Mouse (Mus musculus) G1E (cell line): ENCODE data around the gene Sorcs1. TPM values are rescaled to one million over a fixed set of nuclear protein-coding genes. Genes with fewer than 3 reads are reported as not detected.

ENCODE experiments used
- ATAC-seq: 2 replicates; pipeline ENCODE4 v1.8.0; 2016; ENCODE audit warnings: mild to moderate bottlenecking; ENCODE audit not compliant: insufficient number of reproducible peaks, poor library complexity, low FRiP score, severe bottlenecking; ENCODE audit errors: extremely low read depth
- DNase-seq: peaks from one replicate; pipeline ENCODE4 v3.0.0; 2012; ENCODE audit warnings: low spot score
- H3K27me3 ChIP-seq: 2 replicates; pipeline ENCODE4 v1.6.1; 2012; ENCODE audit warnings: mild to moderate bottlenecking, low read length, inconsistent platforms; ENCODE audit not compliant: insufficient read depth
- H3K36me3 ChIP-seq: replicated peaks from 2 replicates; pipeline ENCODE3; 2012; ENCODE audit warnings: mild to moderate bottlenecking, inconsistent platforms
- H3K4me1 ChIP-seq: 2 replicates; pipeline ENCODE4 v1.6.1; 2012; ENCODE audit warnings: low read depth, low read length, inconsistent platforms, mixed read lengths; ENCODE audit not compliant: insufficient read depth
- H3K4me3 ChIP-seq: 2 replicates; pipeline ENCODE4 v1.5.1; 2012; ENCODE audit warnings: low read depth, mild to moderate bottlenecking, inconsistent platforms, low read length, moderate library complexity, mixed read lengths
- H3K9me3 ChIP-seq: replicated peaks from 2 replicates; pipeline ENCODE4 v1.6.1; 2012; ENCODE audit warnings: inconsistent platforms
- CTCF ChIP-seq: IDR thresholded peaks from 2 replicates; pipeline ENCODE4 v1.5.1; 2012; ENCODE audit warnings: low read depth, low read length, inconsistent platforms, mixed read lengths
- GATA1 ChIP-seq: IDR thresholded peaks from 2 replicates; pipeline ENCODE4 v1.6.1; 2012; ENCODE audit warnings: borderline replicate concordance, low read length, inconsistent platforms, mixed read lengths
- GATA2 ChIP-seq: IDR thresholded peaks from 2 replicates; pipeline ENCODE4 v1.6.1; 2012; ENCODE audit warnings: low read depth, low read length, inconsistent platforms, borderline replicate concordance
- POLR2AphosphoS5 ChIP-seq: IDR thresholded peaks from 2 replicates; pipeline ENCODE4 v1.6.1; 2012; ENCODE audit warnings: low read depth, low read length, inconsistent platforms; ENCODE audit not compliant: insufficient replicate concordance
- TAL1 ChIP-seq: conservative IDR thresholded peaks from 2 replicates; pipeline ENCODE4 v1.6.1; 2012; ENCODE audit warnings: low read depth, low read length, inconsistent platforms, mixed read lengths
- polyA plus RNA-seq: library from polyadenylated mRNA; stranded (reverse); fragments of >175 nt; gene quantifications from 2 replicates; pipeline ENCODE4 v1.2.3, GENCODE M21; 2012
- total RNA-seq, 2 experiments: library from RNA; stranded (forward) in 1 of 2; stranded (reverse) in 1 of 2; fragments of 200-1000 nt in 1 of 2; fragments of >200 nt in 1 of 2; fragmentation: Nextera tagmentation in 1 of 2; gene quantifications; 2 replicates each; pipeline ENCODE4 v1.2.3; 2014 to 2017

Gene Sorcs1
- total and polyA plus RNA-seq, 3 experiments = under 0.01 TPM; not detected in 2

DNA sequence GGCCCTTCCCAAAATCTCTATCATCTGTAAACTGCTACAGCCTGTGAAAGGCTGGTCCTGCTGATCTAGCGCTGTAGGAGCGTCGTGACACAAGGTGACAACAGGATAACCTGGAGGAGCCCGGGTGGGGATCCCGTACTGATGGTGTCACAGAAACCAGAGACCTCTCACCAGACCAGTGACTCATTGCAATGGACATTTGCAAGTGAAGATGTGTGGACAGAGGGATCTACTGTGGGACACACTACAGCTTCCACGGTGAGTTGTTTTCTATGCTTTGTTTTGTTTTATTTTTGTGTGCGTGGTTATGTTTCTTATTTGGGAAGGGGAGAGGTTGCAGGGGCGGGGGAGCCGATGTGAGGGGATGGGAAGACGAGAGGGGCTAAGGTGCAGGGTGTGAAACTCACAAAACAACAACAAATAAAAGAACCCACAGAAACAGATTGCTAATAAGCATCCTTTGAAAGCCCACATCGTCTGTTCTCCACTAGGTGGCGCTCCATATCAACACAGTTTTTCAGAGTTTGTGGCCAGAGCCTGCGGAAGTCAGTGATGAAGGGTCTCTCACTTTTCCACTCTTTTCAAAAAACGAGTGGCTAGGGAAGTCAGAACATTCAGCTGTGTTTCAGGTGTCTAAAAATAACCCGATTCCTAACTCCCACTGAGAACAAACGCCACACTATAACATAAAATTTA lies 419.6 kb downstream of the Sorcs1 start:
- H3K27me3 ChIP-seq = no peaks in the 10 kb centered on the region
- DNase-seq (no peak), ATAC-seq (no peak)
- H3K9me3 ChIP-seq = 0 out of 2 replicates have a peak, but pooled peaks cover 4% of the 10 kb centered on the region
- H3K4me1 ChIP-seq = no peaks in the 10 kb centered on the region
- no peaks in the 10 kb centered on the region for H3K36me3 ChIP-seq
- no peak overlapping the region for H3K4me3 ChIP-seq
- TF ChIP-seq POLR2AphosphoS5 (no peak), CTCF (peak; percentile 34)

DNA sequence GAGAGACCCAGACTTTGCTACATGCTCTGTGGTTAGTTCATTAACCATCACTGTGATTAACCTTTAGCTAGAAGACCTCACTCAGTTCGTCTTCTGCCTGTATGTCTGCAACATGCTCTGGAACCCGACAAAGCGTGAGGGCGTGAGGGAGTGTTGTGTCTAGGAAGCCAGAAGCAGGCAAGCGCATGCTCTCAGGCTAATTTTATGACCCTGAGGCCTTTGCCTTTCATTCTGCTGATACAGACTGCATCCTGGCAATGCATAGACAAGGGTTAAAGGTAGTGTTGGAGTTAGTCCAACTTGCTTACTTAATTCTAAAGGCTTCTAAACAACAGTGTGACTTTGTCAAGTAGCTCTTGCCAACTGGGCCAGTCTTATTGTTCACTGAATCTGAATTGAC lies 458.0 kb downstream of the Sorcs1 start:
- Histone ChIP-seq H3K36me3 (no peaks in the 10 kb centered on the region), H3K9me3 (peaks cover 3% of the 10 kb centered on the region), H3K27me3 (no peaks in the 10 kb centered on the region), H3K4me1 (no peaks in the 10 kb centered on the region), H3K4me3 (no peak overlapping the region)
- DNase-seq (no peak), ATAC-seq (no peak)
- TF ChIP-seq CTCF (no peak), POLR2AphosphoS5 (no peak), GATA1 (no peak), GATA2 (no peak), TAL1 (no peak)

DNA sequence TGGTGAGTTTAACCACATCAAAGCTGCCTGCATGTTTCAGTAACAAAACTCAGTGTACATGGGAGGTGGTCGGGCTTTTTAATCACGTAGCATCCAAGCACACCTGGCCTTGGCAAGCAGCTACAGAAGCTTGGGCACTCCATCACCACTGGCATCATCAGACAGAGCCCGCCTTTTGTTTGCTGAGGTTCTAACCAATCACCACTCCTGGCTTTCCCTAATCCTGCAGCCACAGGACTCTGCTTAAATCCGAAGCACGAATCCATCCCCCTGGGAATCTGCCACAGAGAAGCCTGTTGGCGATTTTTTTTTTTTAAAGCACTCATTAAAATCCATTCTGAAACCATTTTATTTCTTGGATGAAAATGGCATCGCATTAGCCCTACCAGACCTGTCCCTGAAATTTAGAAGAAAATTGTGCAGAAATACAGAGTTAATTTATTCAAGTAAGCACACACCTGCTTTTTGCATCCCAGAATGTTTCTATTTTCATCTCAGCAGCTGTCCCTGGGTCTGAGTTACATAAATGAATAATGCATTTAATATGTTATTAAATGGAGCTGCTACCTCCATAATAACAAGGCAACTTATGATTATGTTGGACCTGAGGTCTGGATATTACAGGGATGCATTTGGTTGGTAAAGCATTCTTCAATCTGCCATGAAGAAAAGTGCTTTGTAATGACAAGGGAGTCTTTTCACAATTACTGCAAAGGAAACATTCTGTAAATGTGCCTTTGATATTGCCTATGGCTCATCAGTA lies 463.8 kb downstream of the Sorcs1 start:
- no peak for ATAC-seq
- Histone ChIP-seq H3K4me1 (no peaks in the 10 kb centered on the region), H3K36me3 (no peaks in the 10 kb centered on the region), H3K4me3 (no peak overlapping the region), H3K27me3 (no peaks in the 10 kb centered on the region), H3K9me3 (peaks cover 7% of the 10 kb centered on the region)
- no peak for DNase-seq
- TF ChIP-seq GATA1 (no peak), POLR2AphosphoS5 (no peak), GATA2 (no peak), CTCF (no peak), TAL1 (no peak)

DNA sequence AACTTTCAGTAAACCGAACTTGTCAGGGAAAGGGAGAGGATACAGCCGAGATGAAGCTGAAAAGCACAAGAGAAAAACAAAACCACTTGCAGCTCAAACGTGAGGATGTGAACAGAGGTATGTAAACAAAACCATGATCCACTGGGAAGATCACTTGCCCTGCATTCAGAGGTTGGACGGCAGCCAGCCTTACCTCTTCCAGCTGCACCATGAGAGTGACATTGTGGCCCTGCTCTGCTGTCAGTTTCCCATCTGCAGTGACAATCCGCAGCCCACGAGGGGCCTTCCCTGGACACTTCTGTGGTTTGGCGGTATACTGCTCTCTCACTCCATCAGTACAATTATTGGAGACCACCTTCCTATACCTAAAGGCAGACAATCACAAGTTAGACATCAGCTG lies 468.0 kb downstream of the Sorcs1 start:
- no peak for ATAC-seq
- TF ChIP-seq CTCF (no peak), POLR2AphosphoS5 (no peak), TAL1 (no peak), GATA2 (no peak), GATA1 (no peak)

DNA sequence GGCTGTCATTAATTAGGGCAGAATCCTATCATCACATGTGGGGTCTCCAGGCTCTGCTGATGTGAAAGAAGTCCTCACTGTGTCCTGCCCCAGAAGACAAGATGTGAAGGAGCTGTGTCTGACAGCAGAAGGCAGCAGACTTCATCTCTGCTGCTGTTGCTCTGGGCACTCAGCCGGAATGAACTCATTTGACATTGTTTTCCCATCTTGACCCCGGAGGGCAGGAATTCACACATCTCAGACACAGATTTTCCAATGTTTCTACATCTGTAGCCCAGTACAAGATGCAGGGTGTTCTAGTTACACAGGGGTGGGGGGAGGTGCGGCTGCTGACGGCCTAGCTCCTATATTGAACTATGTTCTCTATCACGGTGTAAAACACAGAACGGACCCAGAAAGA lies 474.1 kb downstream of the Sorcs1 start:
- Histone ChIP-seq H3K36me3 (no peaks in the 10 kb centered on the region), H3K4me1 (no peaks in the 10 kb centered on the region), H3K9me3 (no peaks in the 10 kb centered on the region), H3K27me3 (no peaks in the 10 kb centered on the region), H3K4me3 (no peak overlapping the region)
- TF ChIP-seq CTCF = no peak
- no peak for TF ChIP-seq POLR2AphosphoS5
- TF ChIP-seq TAL1 = no peak
- no peak for TF ChIP-seq GATA2
- TF ChIP-seq GATA1 = no peak
- ATAC-seq (no peak), DNase-seq (no peak)

More for the DNA sequence above, 468.0 kb downstream of the Sorcs1 start:
- no peaks in the 10 kb centered on the region for H3K27me3 ChIP-seq
- no peak for DNase-seq
- no peaks in the 10 kb centered on the region for H3K4me1 ChIP-seq
- no peaks in the 10 kb centered on the region for H3K36me3 ChIP-seq
- peaks cover 4% of the 10 kb centered on the region for H3K9me3 ChIP-seq
- H3K4me3 ChIP-seq = no peak overlapping the region

DNA sequence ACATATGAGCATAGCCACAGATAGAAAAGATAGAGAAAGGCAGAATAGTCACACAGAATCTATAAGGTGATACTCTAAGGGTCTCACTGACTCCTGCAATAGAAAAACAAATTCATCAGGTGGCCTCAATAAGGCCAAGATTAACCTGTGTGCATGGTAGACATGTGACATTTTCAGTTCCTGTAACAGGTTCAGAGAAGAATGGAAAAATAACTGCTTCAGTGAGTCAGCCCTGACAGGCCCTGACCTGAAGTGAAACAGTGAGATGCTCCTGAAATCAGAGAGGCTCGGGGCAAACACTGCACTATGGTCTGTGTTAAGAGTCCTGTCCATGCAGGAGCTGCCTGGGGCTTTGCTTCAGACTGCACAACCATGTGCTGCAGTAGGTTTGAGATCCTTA lies 481.9 kb downstream of the Sorcs1 start:
- no peaks in the 10 kb centered on the region for H3K36me3 ChIP-seq
- ATAC-seq (no peak), DNase-seq (no peak)
- H3K9me3 ChIP-seq = 0 out of 2 replicates have a peak, but pooled peaks cover 2% of the 10 kb centered on the region
- no peaks in the 10 kb centered on the region for H3K27me3 ChIP-seq
- TF ChIP-seq CTCF = no peak
- no peak for TF ChIP-seq GATA2
- TF ChIP-seq TAL1 = no peak
- TF ChIP-seq GATA1 = no peak
- no peak for TF ChIP-seq POLR2AphosphoS5
- no peak overlapping the region for H3K4me3 ChIP-seq
- H3K4me1 ChIP-seq = no peaks in the 10 kb centered on the region
